Comparison of ENCODE assay signal across 8 mouse cellular contexts in genomic region chr17:21536096-21536495, GRCm38 (mm10). TPM values are rescaled to one million over a fixed set of nuclear protein-coding genes. Genes with fewer than 3 reads are reported as not detected.
DNase-seq lines count a peak whose midpoint lies in the region; ATAC-seq and TF ChIP-seq lines count a peak whose summit lies in the region.

No protein-coding gene starts in this region.

- no peak for ATAC-seq in heart, embryonic 13.5 days (ENCODE audit: extremely low read depth, insufficient number of reproducible peaks, low FRiP score, low TSS enrichment)
- no peak for ATAC-seq in hindbrain, embryonic 11.5 days (ENCODE audit: low FRiP score)
- no peak for ATAC-seq in midbrain, embryonic 11.5 days (ENCODE audit: low FRiP score)

- 36% methylated on average over 7 of the region's 7 CpGs for WGBS in heart, embryonic 13.5 days
- WGBS in hindbrain, embryonic 11.5 days, result 35% methylated on average over 7 of the region's 7 CpGs
- WGBS in midbrain, embryonic 11.5 days, result 39% methylated on average over 7 of the region's 7 CpGs

- intact Hi-C loops in heart, postnatal 14 days (cut with DNase I), result loop anchor here (10.0 kb wide), 1 partner anchor 591 kb away; the partner anchor contains the start of gene Ppp2r1a

- no peaks in the 10 kb centered on the region for H3K36me3 ChIP-seq in heart, embryonic 13.5 days
- H3K36me3 ChIP-seq in E14TG2a.4 (ENCODE audit: insufficient read depth, low read length), result no peaks in the 10 kb centered on the region
- no peaks in the 10 kb centered on the region for H3K36me3 ChIP-seq in hindbrain, embryonic 11.5 days (ENCODE audit: control insufficient read depth, insufficient read depth, low read length)
- no peaks in the 10 kb centered on the region for H3K36me3 ChIP-seq in midbrain, embryonic 11.5 days (ENCODE audit: control insufficient read depth, insufficient read depth, low read length)

- H3K4me1 ChIP-seq in heart, embryonic 13.5 days, result peaks cover 26% of the 10 kb centered on the region
- peaks cover 40% of the 10 kb centered on the region for H3K4me1 ChIP-seq in E14TG2a.4 (replicated peaks; ENCODE audit: low read depth, low read length)
- H3K4me1 ChIP-seq in hindbrain, embryonic 11.5 days (replicated peaks; ENCODE audit: control insufficient read depth, insufficient read depth, low read length), result no peaks in the 10 kb centered on the region
- peaks cover 5% of the 10 kb centered on the region; the same call in 1 of the 2 replicates for H3K4me1 ChIP-seq in midbrain, embryonic 11.5 days (ENCODE audit: control insufficient read depth, insufficient read depth, low read length)

- H3K27ac ChIP-seq in heart, embryonic 13.5 days (replicated peaks), result no peak overlapping the region
- H3K27ac ChIP-seq in hindbrain, embryonic 11.5 days (ENCODE audit: low read depth, low read length), result no peak overlapping the region
- no peak overlapping the region for H3K27ac ChIP-seq in midbrain, embryonic 11.5 days (ENCODE audit: low read depth, low read length)

- H3K9me3 ChIP-seq in heart, embryonic 13.5 days, result no peaks in the 10 kb centered on the region
- no peaks in the 10 kb centered on the region for H3K9me3 ChIP-seq in E14TG2a.4 (ENCODE audit: low read length)
- no peaks in the 10 kb centered on the region for H3K9me3 ChIP-seq in hindbrain, embryonic 11.5 days (ENCODE audit: control insufficient read depth, low read length)
- H3K9me3 ChIP-seq in midbrain, embryonic 11.5 days (ENCODE audit: control insufficient read depth, low read length), result no peaks in the 10 kb centered on the region

- peak overlapping the region; percentile 72 for H3K4me3 ChIP-seq in heart, embryonic 13.5 days
- H3K4me3 ChIP-seq in E14TG2a.4 (replicated peaks; ENCODE audit: low read length), result peak overlapping the region; percentile 79
- peak overlapping the region; percentile 36 for H3K4me3 ChIP-seq in hindbrain, embryonic 11.5 days (ENCODE audit: low read depth, low read length)
- peak overlapping the region; percentile 30; the same call in 1 of the 2 replicates for H3K4me3 ChIP-seq in midbrain, embryonic 11.5 days (ENCODE audit: low read depth, low read length)

- DNase-seq in heart, postnatal 14 days, result no peak
- DNase-seq in hindbrain, embryonic 11.5 days (ENCODE audit: low spot score), result no peak
- no peak for DNase-seq in midbrain, embryonic 11.5 days (ENCODE audit: low spot score, missing footprints)
- DNase-seq in ovary, postnatal 36 days (ENCODE audit: low spot score), result no peak
- no peak for DNase-seq in layer of hippocampus, postnatal 36 days
- DNase-seq in adrenal gland, postnatal 25 days, result no peak

- H3K9ac ChIP-seq in heart, embryonic 13.5 days, result peak overlapping the region; percentile 83
- H3K9ac ChIP-seq in hindbrain, embryonic 11.5 days (ENCODE audit: low read depth, low read length), result no peak overlapping the region; the same call in 1 of the 2 replicates
- no peak overlapping the region for H3K9ac ChIP-seq in midbrain, embryonic 11.5 days (ENCODE audit: low read length)

- TF ChIP-seq CTCF in E14TG2a.4 (conservative IDR thresholded peaks at IDR 0.05; ENCODE audit: low read length), result no peak

- peak overlapping the region; percentile 85 for H3K4me2 ChIP-seq in heart, embryonic 13.5 days
- H3K4me2 ChIP-seq in hindbrain, embryonic 11.5 days (replicated peaks; ENCODE audit: low read depth, low read length), result peak overlapping the region; percentile 65
- H3K4me2 ChIP-seq in midbrain, embryonic 11.5 days, result peak overlapping the region; percentile 51; the same call in 1 of the 2 replicates

- H3K27me3 ChIP-seq in heart, embryonic 13.5 days (replicated peaks), result no peaks in the 10 kb centered on the region
- H3K27me3 ChIP-seq in E14TG2a.4 (ENCODE audit: insufficient read depth, low read length), result no peaks in the 10 kb centered on the region
- H3K27me3 ChIP-seq in hindbrain, embryonic 11.5 days (ENCODE audit: control insufficient read depth, insufficient read depth, low read length), result no peaks in the 10 kb centered on the region
- H3K27me3 ChIP-seq in midbrain, embryonic 11.5 days (ENCODE audit: control insufficient read depth, insufficient read depth, low read length), result no peaks in the 10 kb centered on the region

RNA-seq across cellular contexts. Expression of gene Zfp52, which starts 0.8 kb away (rescaled TPM):
- 2.7 and 3.3 TPM in 2 replicates for polyA plus RNA-seq in heart, embryonic 13.5 days (2015; fragmentation: Nextera tagmentation; extraction: Ambion mirVana)
- 1 to 10 TPM; 3.8 to 5.4 TPM for total RNA-seq in heart, postnatal 14 days (2021)
- 2.1 and 2.9 TPM in 2 replicates for polyA plus RNA-seq in hindbrain, embryonic 11.5 days (2014; fragmentation: Nextera tagmentation; extraction: Ambion mirVana)
- 1.6 TPM in 2 replicates for polyA plus RNA-seq in midbrain, embryonic 11.5 days (2014; fragmentation: Nextera tagmentation; extraction: Ambion mirVana)
- total RNA-seq in layer of hippocampus, postnatal 36 days (2021), result 1 to 10 TPM; 7.5 to 8.9 TPM
- total RNA-seq in adrenal gland, postnatal 25 days (2021), result 30.4 and 31.9 TPM in 2 replicates

RNA-seq across cellular contexts. Expression of gene Zfp948, which starts 30.7 kb away (rescaled TPM):
- polyA plus RNA-seq in heart, embryonic 13.5 days (2015; fragmentation: Nextera tagmentation; extraction: Ambion mirVana), result 11.9 and 13.0 TPM in 2 replicates
- 1 to 10 TPM; 4.2 to 5.3 TPM for total RNA-seq in heart, postnatal 14 days (2021)
- 19.0 and 21.1 TPM in 2 replicates for polyA plus RNA-seq in hindbrain, embryonic 11.5 days (2014; fragmentation: Nextera tagmentation; extraction: Ambion mirVana)
- polyA plus RNA-seq in midbrain, embryonic 11.5 days (2014; fragmentation: Nextera tagmentation; extraction: Ambion mirVana), result 19.5 and 21.3 TPM in 2 replicates
- 10 to 100 TPM; 11.8 to 12.7 TPM for total RNA-seq in layer of hippocampus, postnatal 36 days (2021)
- 10.0 and 10.7 TPM in 2 replicates for total RNA-seq in adrenal gland, postnatal 25 days (2021)

RNA-seq across cellular contexts. Expression of gene Zfp53, which starts 47.3 kb away (rescaled TPM):
- 5.7 and 6.2 TPM in 2 replicates for polyA plus RNA-seq in heart, embryonic 13.5 days (2015; fragmentation: Nextera tagmentation; extraction: Ambion mirVana)
- total RNA-seq in heart, postnatal 14 days (2021), result 1 to 10 TPM; 2.4 to 2.9 TPM
- polyA plus RNA-seq in hindbrain, embryonic 11.5 days (2014; fragmentation: Nextera tagmentation; extraction: Ambion mirVana), result 8.6 and 10.5 TPM in 2 replicates
- 10.9 and 12.4 TPM in 2 replicates for polyA plus RNA-seq in midbrain, embryonic 11.5 days (2014; fragmentation: Nextera tagmentation; extraction: Ambion mirVana)
- 1 to 10 TPM; 4.3 to 4.7 TPM for total RNA-seq in layer of hippocampus, postnatal 36 days (2021)
- total RNA-seq in adrenal gland, postnatal 25 days (2021), result 4.7 and 5.4 TPM in 2 replicates
